Mouse (Mus musculus): Measurements from ENCODE around the gene Gmps.

- TF ChIP-seq POLR2A (IDR thresholded peaks at IDR 0.05; ENCODE audit: low read depth, low read length), result no peak
- TF ChIP-seq CTCF (IDR thresholded peaks at IDR 0.05; ENCODE audit: extremely low read depth, insufficient read length, insufficient replicate concordance, low read depth, low read length), result no peak
Observed at GRCm38 (mm10) chr3:63965929-63966328, 10.0 kb upstream of the Gmps start.

Measured in small intestine, adult 2 months (tissue).